ENCODE assay signal across 22 mouse cellular contexts in the genomic region with DNA sequence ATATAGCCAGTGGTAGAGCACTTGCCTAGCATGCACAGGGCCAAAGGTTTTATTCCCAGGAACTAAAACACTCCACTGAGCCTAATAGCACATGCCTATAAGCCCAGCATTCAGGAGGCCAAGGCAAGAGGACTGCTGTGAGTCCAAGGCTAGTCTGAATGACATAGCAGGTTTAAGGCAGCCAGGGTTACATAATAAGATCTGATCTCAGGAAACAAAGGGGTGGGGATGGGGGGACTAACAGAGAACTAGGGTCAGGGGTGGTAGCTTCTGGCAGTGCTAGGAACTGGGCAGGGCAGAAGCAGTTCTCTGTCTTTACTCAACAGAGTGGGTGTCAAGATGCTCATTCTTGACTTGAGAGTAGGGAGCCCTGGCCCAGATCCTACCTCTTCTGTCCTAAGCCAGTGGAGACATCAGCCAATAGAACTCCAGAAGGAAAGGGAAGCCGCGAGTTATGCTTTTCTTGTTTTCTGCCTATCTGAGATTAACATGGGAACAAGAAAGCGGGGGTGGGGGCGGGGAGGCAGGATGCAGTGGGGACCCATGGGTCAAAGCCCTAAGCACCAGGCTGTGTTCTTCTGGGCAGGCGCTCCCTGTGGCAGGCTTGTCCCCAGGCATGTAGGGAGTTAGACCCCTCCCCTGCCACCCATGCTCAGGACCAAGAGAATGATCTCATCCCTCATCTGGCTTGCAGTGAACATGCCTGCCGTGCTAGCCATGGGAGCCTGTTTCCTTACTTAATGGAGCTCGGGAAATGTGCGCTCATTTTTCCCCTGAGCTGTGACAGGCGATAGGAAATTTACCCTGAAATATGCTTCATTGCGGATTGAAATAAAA. TPM values are rescaled to one million over a fixed set of nuclear protein-coding genes. Genes with fewer than 3 reads are reported as not detected.
DNase-seq lines count a peak whose midpoint lies in the region; ATAC-seq lines count a peak whose summit lies in the region.
"Had no signal": no experiment of that assay in that cellular context is flagged by ENCODE, and none has a peak within 500 bp of the region (broad histone marks: within the 10 kb centered on the region; RNA-seq: fewer than 3 reads in every experiment).

No protein-coding gene starts in this region.

- no peak overlapping the region for H3K4me2 ChIP-seq in midbrain, embryonic 15.5 days
- H3K4me2 ChIP-seq in neural tube, embryonic 15.5 days: no peak overlapping the region
- H3K4me2 ChIP-seq: embryonic facial prominence, embryonic 15.5 days; heart, embryonic 13.5 days; neural tube, embryonic 12.5 days had no signal

- WGBS in heart, embryonic 10.5 days: 74% methylated on average over 10 of the region's 10 CpGs
- WGBS in midbrain, embryonic 10.5 days: 87% methylated on average over 10 of the region's 10 CpGs
- WGBS in midbrain, embryonic 15.5 days: 76% methylated on average over 10 of the region's 10 CpGs
- WGBS in neural tube, embryonic 15.5 days: 61% methylated on average over 10 of the region's 10 CpGs

- no peak overlapping the region for H3K4me3 ChIP-seq in heart, embryonic 10.5 days
- no peak overlapping the region for H3K4me3 ChIP-seq in midbrain, embryonic 10.5 days
- no peak overlapping the region for H3K4me3 ChIP-seq in midbrain, embryonic 15.5 days
- H3K4me3 ChIP-seq in neural tube, embryonic 15.5 days (replicated peaks): no peak overlapping the region
- H3K4me3 ChIP-seq: embryonic facial prominence, embryonic 15.5 days; heart, embryonic 13.5 days; megakaryocyte, embryonic 14.5 days; neural tube, embryonic 12.5 days had no signal

- ATAC-seq in midbrain, embryonic 15.5 days (replicated peaks): no peak
- ATAC-seq in hematopoietic stem cell, adult 5-6 weeks (replicated peaks in 1 of 2; ENCODE audit: insufficient read depth in 1 of 2, low FRiP score in 2 of 2, low TSS enrichment in 1 of 2, low read depth in 1 of 2, poor library complexity in 2 of 2, severe bottlenecking in 2 of 2): peak; percentile 69 to 77
- ATAC-seq in neural tube, embryonic 15.5 days (ENCODE audit: low FRiP score): peak; percentile 65; the same call in 1 of the 2 replicates
- ATAC-seq: activated CD4-positive, CD25-positive, alpha-beta regulatory T cell, adult 4 months had no signal

- no peaks in the 10 kb centered on the region for H3K9me3 ChIP-seq in heart, embryonic 10.5 days
- no peaks in the 10 kb centered on the region for H3K9me3 ChIP-seq in midbrain, embryonic 10.5 days (replicated peaks)
- H3K9me3 ChIP-seq in midbrain, embryonic 15.5 days: no peaks in the 10 kb centered on the region
- no peaks in the 10 kb centered on the region for H3K9me3 ChIP-seq in neural tube, embryonic 15.5 days (replicated peaks)
- H3K9me3 ChIP-seq: embryonic facial prominence, embryonic 15.5 days; G1E; heart, embryonic 13.5 days; neural tube, embryonic 12.5 days had no signal

- H3K27ac ChIP-seq in heart, embryonic 10.5 days: no peak overlapping the region
- peak overlapping the region; percentile 42; the same call in 1 of the 2 replicates for H3K27ac ChIP-seq in midbrain, embryonic 10.5 days (replicated peaks)
- H3K27ac ChIP-seq in midbrain, embryonic 15.5 days: no peak overlapping the region
- peak overlapping the region; percentile 48; the same call in 1 of the 2 replicates for H3K27ac ChIP-seq in neural tube, embryonic 15.5 days (replicated peaks)
- H3K27ac ChIP-seq: embryonic facial prominence, embryonic 15.5 days; heart, embryonic 13.5 days; liver, embryonic 14.5 days; neural tube, embryonic 12.5 days had no signal

- H3K36me3 ChIP-seq in heart, embryonic 10.5 days: no peaks in the 10 kb centered on the region
- H3K36me3 ChIP-seq in midbrain, embryonic 10.5 days: no peaks in the 10 kb centered on the region
- no peaks in the 10 kb centered on the region for H3K36me3 ChIP-seq in midbrain, embryonic 15.5 days (replicated peaks)
- H3K36me3 ChIP-seq in neural tube, embryonic 15.5 days: no peaks in the 10 kb centered on the region
- H3K36me3 ChIP-seq: embryonic facial prominence, embryonic 15.5 days; G1E; heart, embryonic 13.5 days; neural tube, embryonic 12.5 days had no signal

- H3K27me3 ChIP-seq in heart, embryonic 10.5 days (ENCODE audit: insufficient read depth, poor library complexity, severe bottlenecking): peaks cover 20% of the 10 kb centered on the region; the same call in 1 of the 2 replicates
- H3K27me3 ChIP-seq in midbrain, embryonic 10.5 days (ENCODE audit: low read depth, poor library complexity, severe bottlenecking): no peaks in the 10 kb centered on the region; the same call in 1 of the 2 replicates
- H3K27me3 ChIP-seq in midbrain, embryonic 15.5 days (replicated peaks): no peaks in the 10 kb centered on the region
- H3K27me3 ChIP-seq in neural tube, embryonic 15.5 days (replicated peaks): no peaks in the 10 kb centered on the region
- H3K27me3 ChIP-seq: embryonic facial prominence, embryonic 15.5 days; neural tube, embryonic 12.5 days had no signal

- no peak overlapping the region for H3K9ac ChIP-seq in midbrain, embryonic 15.5 days
- H3K9ac ChIP-seq in neural tube, embryonic 15.5 days (replicated peaks): no peak overlapping the region
- H3K9ac ChIP-seq: embryonic facial prominence, embryonic 15.5 days; heart, embryonic 13.5 days; liver, embryonic 14.5 days; neural tube, embryonic 12.5 days had no signal

- H3K4me1 ChIP-seq in heart, embryonic 10.5 days: peaks cover 8% of the 10 kb centered on the region
- peaks cover 26% of the 10 kb centered on the region for H3K4me1 ChIP-seq in midbrain, embryonic 10.5 days
- H3K4me1 ChIP-seq in midbrain, embryonic 15.5 days: peaks cover 2% of the 10 kb centered on the region; the same call in 1 of the 2 replicates
- peaks cover 14% of the 10 kb centered on the region for H3K4me1 ChIP-seq in neural tube, embryonic 15.5 days
- H3K4me1 ChIP-seq: embryonic facial prominence, embryonic 15.5 days; neural tube, embryonic 12.5 days had no signal

- DNase-seq in heart, adult 11 months: peak; percentile 92
- DNase-seq in heart, embryonic 10.5 days (ENCODE audit: low spot score): no peak
- no peak for DNase-seq in midbrain, embryonic 10.5 days (ENCODE audit: low spot score)
- no peak for DNase-seq in retina, embryonic 14.5 days (ENCODE audit: low spot score)
- no peak for DNase-seq in adrenal gland, adult 8-10 months
- DNase-seq: adrenal gland, postnatal 25 days; cerebellum, adult 11-12 months; cerebellum, postnatal 25 days; heart, postnatal 36 days; thymus, postnatal 4 days had no signal

RNA-seq across cellular contexts. Expression of gene Syt2, which starts 25.0 kb away (rescaled TPM):
- 0.12 and 0.29 TPM in 2 replicates for polyA plus RNA-seq in heart, embryonic 10.5 days (2016; fragmentation: Nextera tagmentation; extraction: Ambion mirVana)
- 2.7 TPM in 2 replicates for polyA plus RNA-seq in midbrain, embryonic 10.5 days (2016; fragmentation: Nextera tagmentation; extraction: Ambion mirVana)
- polyA plus RNA-seq in midbrain, embryonic 15.5 days (2015; fragmentation: Nextera tagmentation; extraction: Ambion mirVana): 3.0 and 3.2 TPM in 2 replicates
- total RNA-seq in hematopoietic stem cell, adult 5-6 weeks (2017): not detected in 2 replicates
- 20.4 and 23.4 TPM in 2 replicates for polyA plus RNA-seq in neural tube, embryonic 15.5 days (2015; fragmentation: Nextera tagmentation; extraction: Ambion mirVana)
- total RNA-seq in adrenal gland, adult 8-10 months (2022): under 1 TPM; 0.07 to 0.22 (median 0.11) TPM
- total RNA-seq: gastrocnemius, adult 18-20 months; heart, postnatal 36 days; monocyte, adult 5-6 weeks had no signal
- polyA plus RNA-seq: G1E had no signal

Comparison
In these comparisons a context has a peak if more than half of its experiments do, and no peak if none do; other contexts are left out.
1. H3K27ac ChIP-seq: peak in midbrain, embryonic 10.5 days (single experiment) and neural tube, embryonic 15.5 days (single experiment); none in heart, embryonic 10.5 days (single experiment) and midbrain, embryonic 15.5 days (single experiment).